Mouse (Mus musculus) MEL (cell line): ENCODE results near the gene Bap1. TPM values are rescaled to one million over a fixed set of nuclear protein-coding genes. Genes with fewer than 3 reads are reported as not detected.

Experiments used
- DNase-seq: peaks from one replicate; pipeline ENCODE4 v3.0.0; 2011; ENCODE audit warnings: low read depth, low spot score
- H3K27ac ChIP-seq: 2 replicates; pipeline ENCODE4 v1.5.1; 2012; ENCODE audit warnings: low read depth, mild to moderate bottlenecking, control low read depth, low read length, moderate library complexity; ENCODE audit not compliant: control insufficient read depth
- H3K27me3 ChIP-seq, 2 experiments: fragments of 150-350 bp in 1 of 2; sonication (generic) in 1 of 2; 2 replicates each; pipeline ENCODE4 v1.6.1; 2012; ENCODE audit warnings: low read length in 2 of 2, mild to moderate bottlenecking in 2 of 2, improper control_type of control experiment in 1 of 2, moderate library complexity in 1 of 2; ENCODE audit not compliant: insufficient read depth in 2 of 2, control insufficient read depth in 1 of 2
- H3K36me3 ChIP-seq, 2 experiments: 2 replicates each; pipeline ENCODE4 v1.6.1; 2012 to 2014; ENCODE audit warnings: low read length in 2 of 2, improper control_type of control experiment in 1 of 2, inconsistent platforms in 1 of 2, mild to moderate bottlenecking in 1 of 2; ENCODE audit not compliant: insufficient read depth in 2 of 2, control insufficient read depth in 1 of 2
- H3K4me1 ChIP-seq, 2 experiments: fragments of 150-350 bp in 1 of 2; sonication (generic) in 1 of 2; 2 replicates each; pipeline ENCODE4 v1.6.1; 2012; ENCODE audit warnings: low read length in 2 of 2, improper control_type of control experiment in 1 of 2, mild to moderate bottlenecking in 1 of 2; ENCODE audit not compliant: insufficient read depth in 2 of 2, control insufficient read depth in 1 of 2
- H3K4me3 ChIP-seq, 2 experiments: fragments of 150-350 bp in 1 of 2; sonication (generic) in 1 of 2; 2 replicates each; pipeline ENCODE4 v1.5.1; 2012; ENCODE audit warnings: low read depth in 2 of 2, low read length in 2 of 2, mild to moderate bottlenecking in 2 of 2, moderate library complexity in 2 of 2, control low read depth in 1 of 2, improper control_type of control experiment in 1 of 2; ENCODE audit not compliant: control insufficient read depth in 1 of 2, insufficient read depth in 1 of 2
- H3K79me2 ChIP-seq: 2 replicates; pipeline ENCODE4 v1.6.1; 2012; ENCODE audit warnings: mild to moderate bottlenecking, low read length, moderate library complexity; ENCODE audit not compliant: control insufficient read depth, poor library complexity, insufficient read depth
- H3K9ac ChIP-seq: 2 replicates; pipeline ENCODE4 v1.6.1; 2012; ENCODE audit warnings: low read depth, mild to moderate bottlenecking, control low read depth, low read length, moderate library complexity; ENCODE audit not compliant: control insufficient read depth, poor library complexity, severe bottlenecking
- H3K9me3 ChIP-seq: fragments of 150-350 bp; sonication (generic); replicated peaks from 2 replicates; pipeline ENCODE4 v1.6.1; 2012; ENCODE audit warnings: mild to moderate bottlenecking, low read length, improper control_type of control experiment, moderate library complexity; ENCODE audit not compliant: insufficient read depth
- BHLHE40 ChIP-seq: IDR thresholded peaks from 2 replicates; pipeline ENCODE4 v1.6.1; 2012; ENCODE audit warnings: low read depth, mild to moderate bottlenecking, inconsistent platforms, low read length, improper control_type of control experiment, borderline replicate concordance
- CHD1 ChIP-seq: IDR thresholded peaks from 2 replicates; pipeline ENCODE4 v1.6.1; 2012; ENCODE audit warnings: low read depth, mild to moderate bottlenecking, inconsistent platforms, low read length, improper control_type of control experiment
- CTCF ChIP-seq, 3 experiments: IDR thresholded peaks in 2 of 3; conservative IDR thresholded peaks in 1 of 3; 2 replicates each; pipeline ENCODE4 v1.5.1; 2011 to 2012; ENCODE audit warnings: low read length in 3 of 3, low read depth in 2 of 3, mild to moderate bottlenecking in 2 of 3, improper control_type of control experiment in 1 of 3, inconsistent platforms in 1 of 3, mixed read lengths in 1 of 3, moderate library complexity in 1 of 3; ENCODE audit not compliant: control insufficient read depth in 1 of 3, insufficient read depth in 1 of 3, poor library complexity in 1 of 3, severe bottlenecking in 1 of 3
- E2F4 ChIP-seq: IDR thresholded peaks from 2 replicates; pipeline ENCODE4 v1.6.1; 2011; ENCODE audit warnings: low read depth, low read length, improper control_type of control experiment, borderline replicate concordance
- ELF1 ChIP-seq: IDR thresholded peaks from 2 replicates; pipeline ENCODE4 v1.6.1; 2014; ENCODE audit warnings: low read depth, mild to moderate bottlenecking, inconsistent platforms, low read length, improper control_type of control experiment, moderate library complexity
- EP300 ChIP-seq, 2 experiments: IDR thresholded peaks; 2 replicates each; pipeline ENCODE4 v1.6.1; 2011; ENCODE audit warnings: improper control_type of control experiment in 2 of 2, low read length in 2 of 2, low read depth in 1 of 2, mild to moderate bottlenecking in 1 of 2
- ETS1 ChIP-seq: IDR thresholded peaks from 2 replicates; pipeline ENCODE4 v1.6.1; 2012; ENCODE audit warnings: low read depth, mild to moderate bottlenecking, inconsistent platforms, low read length, improper control_type of control experiment, moderate library complexity
- HCFC1 ChIP-seq: IDR thresholded peaks from 2 replicates; pipeline ENCODE4 v1.6.1; 2012; ENCODE audit warnings: low read depth, mild to moderate bottlenecking, inconsistent platforms, low read length, improper control_type of control experiment, moderate library complexity
- JUND ChIP-seq: IDR thresholded peaks from 2 replicates; pipeline ENCODE4 v1.6.1; 2011; ENCODE audit warnings: low read depth, mild to moderate bottlenecking, improper control_type of control experiment, low read length
- KAT2A ChIP-seq: conservative IDR thresholded peaks from 2 replicates; pipeline ENCODE4 v1.6.1; 2012; ENCODE audit warnings: low read depth, low read length, improper control_type of control experiment, inconsistent platforms
- MAFK ChIP-seq: IDR thresholded peaks from 2 replicates; pipeline ENCODE4 v1.6.1; 2011; ENCODE audit warnings: low read depth, mild to moderate bottlenecking, low read length, improper control_type of control experiment, borderline replicate concordance
- MAX ChIP-seq: IDR thresholded peaks from 2 replicates; pipeline ENCODE4 v1.6.1; 2011; ENCODE audit warnings: low read length, improper control_type of control experiment
- MAZ ChIP-seq: IDR thresholded peaks from 2 replicates; pipeline ENCODE4 v1.6.1; 2012; ENCODE audit warnings: low read depth, mild to moderate bottlenecking, inconsistent platforms, low read length, improper control_type of control experiment
- MXI1 ChIP-seq: IDR thresholded peaks from 2 replicates; pipeline ENCODE4 v1.6.1; 2011; ENCODE audit warnings: mild to moderate bottlenecking, low read depth, low read length, improper control_type of control experiment
- MYB ChIP-seq: IDR thresholded peaks from 2 replicates; pipeline ENCODE4 v1.6.1; 2011; ENCODE audit warnings: mild to moderate bottlenecking, low read depth, low read length, improper control_type of control experiment
- MYC ChIP-seq: IDR thresholded peaks from 2 replicates; pipeline ENCODE4 v1.6.1; 2011; ENCODE audit warnings: low read depth, mild to moderate bottlenecking, low read length, improper control_type of control experiment, moderate library complexity
- NELFE ChIP-seq: IDR thresholded peaks from 2 replicates; pipeline ENCODE4 v1.6.1; 2011; ENCODE audit warnings: low read depth, low read length, improper control_type of control experiment
- NRF1 ChIP-seq: IDR thresholded peaks from 2 replicates; pipeline ENCODE4 v1.6.1; 2014; ENCODE audit warnings: low read depth, mild to moderate bottlenecking, inconsistent platforms, low read length, improper control_type of control experiment, moderate library complexity; ENCODE audit not compliant: poor library complexity, insufficient read depth, severe bottlenecking
- POLR2A ChIP-seq, 2 experiments: IDR thresholded peaks; 2 replicates each; pipeline ENCODE4 v1.6.1; 2011 to 2012; ENCODE audit warnings: low read length in 2 of 2, mild to moderate bottlenecking in 2 of 2, control low read depth in 1 of 2, improper control_type of control experiment in 1 of 2, low read depth in 1 of 2, moderate library complexity in 1 of 2; ENCODE audit not compliant: control insufficient read depth in 1 of 2, insufficient read depth in 1 of 2, poor library complexity in 1 of 2
- POLR2AphosphoS2 ChIP-seq: IDR thresholded peaks from 2 replicates; pipeline ENCODE4 v1.6.1; 2011; ENCODE audit warnings: low read length, improper control_type of control experiment
- POLR2AphosphoS5 ChIP-seq: IDR thresholded peaks from 2 replicates; pipeline ENCODE4 v1.6.1; 2012; ENCODE audit warnings: low read depth, borderline replicate concordance, mild to moderate bottlenecking, inconsistent platforms, low read length, moderate library complexity, mixed read lengths
- RCOR1 ChIP-seq: IDR thresholded peaks from 2 replicates; pipeline ENCODE4 v1.6.1; 2012; ENCODE audit warnings: low read depth, mild to moderate bottlenecking, inconsistent platforms, low read length, improper control_type of control experiment
- SIN3A ChIP-seq: IDR thresholded peaks from 2 replicates; pipeline ENCODE4 v1.6.1; 2012; ENCODE audit warnings: low read length, improper control_type of control experiment, inconsistent platforms
- SMC3 ChIP-seq: IDR thresholded peaks from 2 replicates; pipeline ENCODE4 v1.6.1; 2011; ENCODE audit warnings: low read depth, low read length, improper control_type of control experiment
- TCF12 ChIP-seq: IDR thresholded peaks from 2 replicates; pipeline ENCODE4 v1.6.1; 2014; ENCODE audit warnings: low read depth, mild to moderate bottlenecking, inconsistent platforms, low read length, improper control_type of control experiment, moderate library complexity
- UBTF ChIP-seq: IDR thresholded peaks from 2 replicates; pipeline ENCODE4 v1.6.1; 2012; ENCODE audit warnings: low read depth, mild to moderate bottlenecking, inconsistent platforms, low read length, improper control_type of control experiment, moderate library complexity, borderline replicate concordance; ENCODE audit not compliant: insufficient read depth
- USF1 ChIP-seq: IDR thresholded peaks from 2 replicates; pipeline ENCODE4 v1.6.1; 2014; ENCODE audit warnings: low read depth, mild to moderate bottlenecking, inconsistent platforms, low read length, improper control_type of control experiment, moderate library complexity
- USF2 ChIP-seq, 2 experiments: IDR thresholded peaks; 2 replicates each; pipeline ENCODE4 v1.6.1; 2011 to 2012; ENCODE audit warnings: improper control_type of control experiment in 2 of 2, low read length in 2 of 2, borderline replicate concordance in 1 of 2, inconsistent platforms in 1 of 2, low read depth in 1 of 2, mild to moderate bottlenecking in 1 of 2; ENCODE audit not compliant: insufficient read depth in 1 of 2
- ZC3H11A ChIP-seq: IDR thresholded peaks from 2 replicates; pipeline ENCODE4 v1.6.1; 2012; ENCODE audit warnings: low read depth, mild to moderate bottlenecking, inconsistent platforms, low read length, improper control_type of control experiment
- ZMIZ1 ChIP-seq: IDR thresholded peaks from 2 replicates; pipeline ENCODE4 v1.6.1; 2012; ENCODE audit warnings: low read depth, mild to moderate bottlenecking, inconsistent platforms, low read length, improper control_type of control experiment, moderate library complexity
- polyA plus RNA-seq, 2 experiments: library from polyadenylated mRNA; stranded (reverse) in 1 of 2; unstranded in 1 of 2; fragments of >175 nt in 1 of 2; fragments of >200 nt in 1 of 2; gene quantifications; 2 replicates each; pipeline versions ENCODE4 v1.2.1 to v1.2.4; 2012; ENCODE audit warnings: low replicate concordance in 2 of 2, low read depth in 1 of 2; ENCODE audit not compliant: insufficient read length in 2 of 2, insufficient read depth in 1 of 2, missing spikeins in 1 of 2
- total RNA-seq: library from RNA; depleted of rRNA; stranded (reverse); fragments of 300-350 nt; gene quantifications from 2 replicates; pipeline ENCODE4 v1.2.3, GENCODE M21; 2012; rRNA removed

Bap1 gene
- total RNA-seq (70.1 and 85.4 TPM in 2 replicates), polyA plus RNA-seq (100 to 1,000 TPM; 112 to 177 TPM)

DNA sequence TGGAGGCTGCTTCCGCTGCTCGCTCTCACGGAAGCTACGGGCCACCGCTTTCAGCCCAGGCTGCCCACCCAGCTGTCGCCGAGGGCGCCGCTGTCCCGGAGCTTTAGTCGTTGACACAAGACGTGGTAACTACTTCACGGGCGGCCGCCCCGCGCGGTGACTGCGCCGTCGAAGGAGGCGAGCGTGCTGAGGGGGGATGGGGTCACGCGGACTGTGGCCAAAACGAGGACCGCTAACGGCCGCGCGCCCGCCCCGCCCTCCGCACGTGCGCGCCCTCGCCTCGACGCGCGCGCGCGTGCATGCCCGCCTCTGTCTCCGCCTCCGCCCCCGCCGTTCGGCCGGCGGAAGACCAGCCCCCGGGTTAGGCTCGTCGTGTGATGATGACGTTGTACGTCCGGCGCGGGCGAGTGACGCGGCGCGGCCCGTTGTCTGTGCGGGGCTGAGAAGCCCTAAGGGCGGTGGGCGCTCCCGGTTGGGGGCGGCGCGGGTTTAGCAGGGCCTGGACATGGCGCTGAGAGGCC is at the start of gene Bap1, which contains the start of gene Phf7:
Gene Bap1 (plus strand): TSS at position 367 of the 521 bp plus-strand sequence.
Gene Phf7 (minus strand): TSS at position 234 of the 521 bp plus-strand sequence.
- Histone ChIP-seq H3K9ac (peak within 1 kb of the TSS; percentile 99), H3K36me3 (peaks cover 3 to 13% of the 10 kb centered on the region in 2 experiments; a peak in 3 of 4 replicates), H3K9me3 (no peaks in the 10 kb centered on the region), H3K4me3 (peak within 1 kb of the TSS; percentile 95 to 99), H3K79me2 (peaks cover 20% of the 10 kb centered on the region)
- peak; percentile 95 for DNase-seq
- TF ChIP-seq JUND (no peak), ZC3H11A (0 out of 2 replicates have a peak, but pooled peaks have one; percentile 19), NRF1 (peak; percentile 55; the same call in 1 of the 2 replicates), CHD1 (no peak; the same call in 1 of the 2 replicates), POLR2A (IDR thresholded peaks at IDR 0.05; ENCODE audit: control insufficient read depth in 1 of 2, insufficient read depth in 1 of 2, low read depth in 1 of 2, low read length in 2 of 2, poor library complexity in 1 of 2) (peak; percentile 81 to 85), POLR2AphosphoS2 (peak; percentile 79), KAT2A (peak; percentile 70; the same call in 1 of the 2 replicates), POLR2AphosphoS5 (no peak), ETS1 (0 out of 2 replicates have a peak, but pooled peaks have one; percentile 48), MYB (peak; percentile 69), SMC3 (no peak), E2F4 (no peak), MAFK (no peak), MXI1 (peak; percentile 79), USF2 (IDR thresholded peaks at IDR 0.05; ENCODE audit: borderline replicate concordance in 1 of 2, insufficient read depth in 1 of 2, low read depth in 1 of 2, low read length in 2 of 2) (no peak), ZMIZ1 (peak; percentile 87; the same call in 1 of the 2 replicates), CTCF (IDR thresholded peaks at IDR 0.05 in 2 of 3, conservative IDR thresholded peaks at IDR 0.05 in 1 of 3; ENCODE audit: control insufficient read depth in 1 of 3, insufficient read depth in 1 of 3, low read depth in 2 of 3, low read length in 3 of 3, poor library complexity in 1 of 3, severe bottlenecking in 1 of 3) (no peak), TCF12 (peak; percentile 53; the same call in 1 of the 2 replicates), ELF1 (peak; percentile 81), MYC (peak; percentile 49), EP300 (IDR thresholded peaks at IDR 0.05; ENCODE audit: low read depth in 1 of 2, low read length in 2 of 2) (peak in 1 of 2 experiments; percentile 26; a peak in 1 of 4 replicates), MAX (peak; percentile 87), SIN3A (peak; percentile 53), USF1 (peak; percentile 71), RCOR1 (no peak), BHLHE40 (peak; percentile 91), HCFC1 (peak; percentile 92), NELFE (peak; percentile 90), MAZ (peak; percentile 95; the same call in 1 of the 2 replicates), UBTF (0 out of 2 replicates have a peak, but pooled peaks have one; percentile 82)
- TF ChIP-seq, all 39 proteins: peak for 21
- peak within 1 kb of the TSS; percentile 97 for H3K27ac ChIP-seq
- peaks cover 3 to 14% of the 10 kb centered on the region in 2 experiments; a peak in 3 of 4 replicates for H3K4me1 ChIP-seq
- no peaks in the 10 kb centered on the region for H3K27me3 ChIP-seq
